26 mouse cellular contexts compared by ENCODE assay signal in the genomic region with DNA sequence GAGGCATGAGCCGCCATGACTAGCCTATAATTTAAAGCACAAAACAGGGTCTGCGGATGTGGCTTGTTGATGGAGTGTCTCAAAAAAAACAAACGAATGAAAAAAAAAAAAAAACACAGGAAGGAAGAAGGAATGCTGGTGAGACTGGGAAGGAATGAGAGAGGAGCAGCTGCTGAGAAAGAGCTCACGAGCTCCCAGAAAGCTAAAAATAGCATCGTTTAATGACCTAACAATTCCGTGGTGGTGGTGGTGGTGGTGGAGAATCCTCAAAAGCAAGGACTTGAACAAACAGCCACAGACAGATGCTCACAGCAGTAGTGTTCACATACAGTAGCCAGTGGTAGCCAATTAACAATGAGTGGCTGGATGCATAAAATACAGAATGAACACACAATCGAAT. TPM values are rescaled to one million over a fixed set of nuclear protein-coding genes. Genes with fewer than 3 reads are reported as not detected.
"Had no signal": no experiment of that assay in that cellular context is flagged by ENCODE, and none has a peak within 500 bp of the region (broad histone marks: within the 10 kb centered on the region; RNA-seq: fewer than 3 reads in every experiment).

No protein-coding gene starts in this region.

- ATAC-seq: midbrain, embryonic 15.5 days had no signal

- H3K4me3 ChIP-seq: left cerebral cortex, adult 2 months; liver, embryonic 13.5 days; midbrain, embryonic 12.5 days; midbrain, embryonic 15.5 days; neural tube, embryonic 13.5 days had no signal

- H3K9me3 ChIP-seq: liver, embryonic 13.5 days; midbrain, embryonic 12.5 days; midbrain, embryonic 15.5 days; neural tube, embryonic 13.5 days had no signal

- DNase-seq: kidney, adult 11 months; kidney, postnatal 36 days; layer of hippocampus, postnatal 36 days; liver, embryonic 13.5 days; lung, adult 2 months; lung, postnatal 14 days; lung, postnatal 4 days; retina, postnatal 1 day; right cerebral cortex, postnatal 25 days; spleen, adult 18-20 months; thymus, adult 2 months; thymus, postnatal 14 days; thymus, postnatal 4 days had no signal

- H3K27me3 ChIP-seq: midbrain, embryonic 12.5 days; midbrain, embryonic 15.5 days; neural tube, embryonic 13.5 days had no signal

- H3K4me2 ChIP-seq: liver, embryonic 13.5 days; midbrain, embryonic 12.5 days; midbrain, embryonic 15.5 days; neural tube, embryonic 13.5 days had no signal

- H3K27ac ChIP-seq: left cerebral cortex, adult 2 months; liver, embryonic 13.5 days; midbrain, embryonic 12.5 days; midbrain, embryonic 15.5 days; neural tube, embryonic 13.5 days had no signal

- H3K9ac ChIP-seq: liver, embryonic 13.5 days; midbrain, embryonic 12.5 days; midbrain, embryonic 15.5 days; neural tube, embryonic 13.5 days had no signal

- H3K36me3 ChIP-seq: liver, embryonic 13.5 days; midbrain, embryonic 12.5 days; midbrain, embryonic 15.5 days; neural tube, embryonic 13.5 days had no signal

- H3K4me1 ChIP-seq: liver, embryonic 13.5 days; midbrain, embryonic 15.5 days; neural tube, embryonic 13.5 days had no signal

RNA-seq across cellular contexts. Expression of a gene that starts 4.6 kb away (rescaled TPM):
- total RNA-seq: layer of hippocampus, adult 8-10 months; layer of hippocampus, postnatal 10 days; layer of hippocampus, postnatal 36 days; left cerebral cortex, adult 2 months; left cerebral cortex, postnatal 10 days; left cerebral cortex, postnatal 36 days; megakaryocyte, adult 5-6 weeks; neutrophil, adult 5-6 weeks had no signal
- polyA plus RNA-seq: kidney, embryonic 14.5 days; limb, embryonic 11.5 days; lung, embryonic 16.5 days; midbrain, embryonic 12.5 days; neural tube, embryonic 13.5 days had no signal

RNA-seq across cellular contexts. Expression of a gene that starts 48.2 kb away (rescaled TPM):
- total RNA-seq: megakaryocyte, adult 5-6 weeks had no signal
